Mouse (Mus musculus): Measurements from ENCODE around the gene Grik4. TPM values are rescaled to one million over a fixed set of nuclear protein-coding genes. Genes with fewer than 3 reads are reported as not detected.

Gene Grik4
- polyA plus RNA-seq, 1 experiment, result 2.8 TPM

- Histone ChIP-seq H3K27me3 (ENCODE audit: control insufficient read depth, insufficient read depth, low read length) (no peaks in the 10 kb centered on the region), H3K4me3 (ENCODE audit: control insufficient read depth, low read depth, low read length) (no peak overlapping the region)
Observed at GRCm38 (mm10) chr9:42870257-42870656, 74.0 kb downstream of the Grik4 start.

GRCm38 (mm10) chr9:42868508-42868907 lies 75.8 kb downstream of the Grik4 start:
- no peak for TF ChIP-seq CTCF (IDR thresholded peaks at IDR 0.05; ENCODE audit: control insufficient read depth, insufficient read depth, insufficient replicate concordance, low read depth, low read length)
- TF ChIP-seq POLR2A (IDR thresholded peaks at IDR 0.05; ENCODE audit: control insufficient read depth, low read depth, low read length), result no peak
- H3K4me3 ChIP-seq (ENCODE audit: control insufficient read depth, low read depth, low read length), result no peak overlapping the region
- H3K27ac ChIP-seq (ENCODE audit: control insufficient read depth, insufficient read depth, low read depth, low read length), result no peak overlapping the region
- H3K36me3 ChIP-seq (ENCODE audit: control insufficient read depth, insufficient read depth, low read length), result no peaks in the 10 kb centered on the region
- H3K4me1 ChIP-seq (ENCODE audit: control insufficient read depth, insufficient read depth, low read length), result peaks cover 4% of the 10 kb centered on the region
- H3K27me3 ChIP-seq (ENCODE audit: control insufficient read depth, insufficient read depth, low read length), result no peaks in the 10 kb centered on the region

More at GRCm38 (mm10) chr9:42870257-42870656, 74.0 kb downstream of the Grik4 start:
- H3K36me3 ChIP-seq (ENCODE audit: control insufficient read depth, insufficient read depth, low read length), result no peaks in the 10 kb centered on the region
- no peak overlapping the region for H3K27ac ChIP-seq (ENCODE audit: control insufficient read depth, insufficient read depth, low read depth, low read length)
- no peak for TF ChIP-seq CTCF (IDR thresholded peaks at IDR 0.05; ENCODE audit: control insufficient read depth, insufficient read depth, insufficient replicate concordance, low read depth, low read length)
- no peak for TF ChIP-seq POLR2A (IDR thresholded peaks at IDR 0.05; ENCODE audit: control insufficient read depth, low read depth, low read length)
- peaks cover 4% of the 10 kb centered on the region for H3K4me1 ChIP-seq (ENCODE audit: control insufficient read depth, insufficient read depth, low read length)

- Histone ChIP-seq H3K4me1 (ENCODE audit: control insufficient read depth, insufficient read depth, low read length) (peaks cover 4% of the 10 kb centered on the region), H3K36me3 (ENCODE audit: control insufficient read depth, insufficient read depth, low read length) (no peaks in the 10 kb centered on the region), H3K27me3 (ENCODE audit: control insufficient read depth, insufficient read depth, low read length) (no peaks in the 10 kb centered on the region), H3K4me3 (ENCODE audit: control insufficient read depth, low read depth, low read length) (no peak overlapping the region), H3K27ac (ENCODE audit: control insufficient read depth, insufficient read depth, low read depth, low read length) (no peak overlapping the region)
- TF ChIP-seq POLR2A (IDR thresholded peaks at IDR 0.05; ENCODE audit: control insufficient read depth, low read depth, low read length) (no peak), CTCF (IDR thresholded peaks at IDR 0.05; ENCODE audit: control insufficient read depth, insufficient read depth, insufficient replicate concordance, low read depth, low read length) (no peak)
Observed at GRCm38 (mm10) chr9:42866650-42867049, 77.6 kb downstream of the Grik4 start.

- Histone ChIP-seq H3K27me3 (ENCODE audit: control insufficient read depth, insufficient read depth, low read length) (no peaks in the 10 kb centered on the region), H3K4me1 (ENCODE audit: control insufficient read depth, insufficient read depth, low read length) (no peaks in the 10 kb centered on the region), H3K36me3 (ENCODE audit: control insufficient read depth, insufficient read depth, low read length) (no peaks in the 10 kb centered on the region), H3K27ac (ENCODE audit: control insufficient read depth, insufficient read depth, low read depth, low read length) (no peak overlapping the region), H3K4me3 (ENCODE audit: control insufficient read depth, low read depth, low read length) (no peak overlapping the region)
- TF ChIP-seq POLR2A (IDR thresholded peaks at IDR 0.05; ENCODE audit: control insufficient read depth, low read depth, low read length) (no peak), CTCF (IDR thresholded peaks at IDR 0.05; ENCODE audit: control insufficient read depth, insufficient read depth, insufficient replicate concordance, low read depth, low read length) (no peak)
Observed at GRCm38 (mm10) chr9:42865036-42865829, 79.1 kb downstream of the Grik4 start.

GRCm38 (mm10) chr9:42863360-42863759 lies 80.9 kb downstream of the Grik4 start:
- Histone ChIP-seq H3K4me3 (ENCODE audit: control insufficient read depth, low read depth, low read length) (no peak overlapping the region), H3K27ac (ENCODE audit: control insufficient read depth, insufficient read depth, low read depth, low read length) (no peak overlapping the region), H3K4me1 (ENCODE audit: control insufficient read depth, insufficient read depth, low read length) (peaks cover 2% of the 10 kb centered on the region; the same call in 1 of the 2 replicates), H3K27me3 (ENCODE audit: control insufficient read depth, insufficient read depth, low read length) (no peaks in the 10 kb centered on the region), H3K36me3 (ENCODE audit: control insufficient read depth, insufficient read depth, low read length) (no peaks in the 10 kb centered on the region)
- TF ChIP-seq CTCF (IDR thresholded peaks at IDR 0.05; ENCODE audit: control insufficient read depth, insufficient read depth, insufficient replicate concordance, low read depth, low read length) (no peak), POLR2A (IDR thresholded peaks at IDR 0.05; ENCODE audit: control insufficient read depth, low read depth, low read length) (no peak)

- H3K27ac ChIP-seq (ENCODE audit: control insufficient read depth, insufficient read depth, low read depth, low read length), result no peak overlapping the region
- no peaks in the 10 kb centered on the region for H3K27me3 ChIP-seq (ENCODE audit: control insufficient read depth, insufficient read depth, low read length)
- no peak overlapping the region for H3K4me3 ChIP-seq (ENCODE audit: control insufficient read depth, low read depth, low read length)
- peaks cover 4% of the 10 kb centered on the region for H3K4me1 ChIP-seq (ENCODE audit: control insufficient read depth, insufficient read depth, low read length)
- TF ChIP-seq POLR2A (IDR thresholded peaks at IDR 0.05; ENCODE audit: control insufficient read depth, low read depth, low read length) (no peak), CTCF (IDR thresholded peaks at IDR 0.05; ENCODE audit: control insufficient read depth, insufficient read depth, insufficient replicate concordance, low read depth, low read length) (no peak)
- no peaks in the 10 kb centered on the region for H3K36me3 ChIP-seq (ENCODE audit: control insufficient read depth, insufficient read depth, low read length)
Observed at GRCm38 (mm10) chr9:42861711-42862110, 82.6 kb downstream of the Grik4 start.

- Histone ChIP-seq H3K27me3 (ENCODE audit: control insufficient read depth, insufficient read depth, low read length) (no peaks in the 10 kb centered on the region), H3K4me3 (ENCODE audit: control insufficient read depth, low read depth, low read length) (no peak overlapping the region), H3K4me1 (ENCODE audit: control insufficient read depth, insufficient read depth, low read length) (peaks cover 4% of the 10 kb centered on the region), H3K27ac (ENCODE audit: control insufficient read depth, insufficient read depth, low read depth, low read length) (no peak overlapping the region), H3K36me3 (ENCODE audit: control insufficient read depth, insufficient read depth, low read length) (no peaks in the 10 kb centered on the region)
- no peak for TF ChIP-seq POLR2A (IDR thresholded peaks at IDR 0.05; ENCODE audit: control insufficient read depth, low read depth, low read length)
- TF ChIP-seq CTCF (IDR thresholded peaks at IDR 0.05; ENCODE audit: control insufficient read depth, insufficient read depth, insufficient replicate concordance, low read depth, low read length), result no peak
Observed at GRCm38 (mm10) chr9:42861238-42861637, 83.1 kb downstream of the Grik4 start.
